Mouse (Mus musculus) erythroblast, embryonic 14.5 days (primary cell): Measurements from ENCODE around the gene Cetn2.

Experiments used
- GATA1 ChIP-seq: IDR thresholded peaks from 2 replicates; pipeline ENCODE4 v1.6.1; 2012; ENCODE audit warnings: low read length, inconsistent platforms, mixed read lengths
- TAL1 ChIP-seq: IDR thresholded peaks from 3 replicates; pipeline ENCODE4 v1.6.1; 2012; ENCODE audit warnings: low read length, inconsistent platforms, mixed read lengths

- TF ChIP-seq GATA1 (no peak), TAL1 (no peak)
Observed at GRCm38 (mm10) chrX:72956486-72956885, 38.3 kb upstream of the Cetn2 start.
